Comparison of ENCODE assay signal across 9 mouse cellular contexts in genomic region chr13:98354090-98354801, GRCm38 (mm10). TPM values are rescaled to one million over a fixed set of nuclear protein-coding genes. Genes with fewer than 3 reads are reported as not detected.
A peak's percentile ranks its signal among the peaks of the same experiment; 100 is the strongest.
DNase-seq lines count a peak whose midpoint lies in the region; ATAC-seq and TF ChIP-seq lines count a peak whose summit lies in the region.
"Had no signal": no experiment of that assay in that cellular context is flagged by ENCODE, and none has a peak within 500 bp of the region (broad histone marks: within the 10 kb centered on the region; RNA-seq: fewer than 3 reads in every experiment).

Gene Foxd1 (plus strand): TSS chr13:98354242.

- peaks cover 7% of the 10 kb centered on the region; the same call in 1 of the 2 replicates for H3K4me1 ChIP-seq in intestine, postnatal 0 days (replicated peaks; ENCODE audit: control insufficient read depth, insufficient read depth, low read length)
- H3K4me1 ChIP-seq in neural tube, embryonic 13.5 days (replicated peaks), result peaks cover 34% of the 10 kb centered on the region

- H3K27me3 ChIP-seq in intestine, postnatal 0 days (replicated peaks; ENCODE audit: control insufficient read depth, insufficient read depth, low read length), result peaks cover 92% of the 10 kb centered on the region
- H3K27me3 ChIP-seq in neural tube, embryonic 13.5 days, result peaks cover 95% of the 10 kb centered on the region
- H3K27me3 ChIP-seq: CH12.LX had no signal

- peak within 1 kb of the TSS; percentile 80 for H3K4me2 ChIP-seq in intestine, postnatal 0 days (replicated peaks; ENCODE audit: low read depth)
- peak within 1 kb of the TSS; percentile 53 for H3K4me2 ChIP-seq in neural tube, embryonic 13.5 days

- H3K36me3 ChIP-seq in intestine, postnatal 0 days (ENCODE audit: control insufficient read depth, insufficient read depth), result no peaks in the 10 kb centered on the region
- no peaks in the 10 kb centered on the region for H3K36me3 ChIP-seq in neural tube, embryonic 13.5 days

- H3K27ac ChIP-seq in intestine, postnatal 0 days (ENCODE audit: low read depth, low read length), result no peak within 1 kb of the TSS
- H3K27ac ChIP-seq in neural tube, embryonic 13.5 days (replicated peaks), result 0 out of 2 replicates have a peak within 1 kb of the TSS, but pooled peaks have one; percentile 23

- H3K9ac ChIP-seq in intestine, postnatal 0 days (ENCODE audit: low read depth, low read length), result 0 out of 2 replicates have a peak within 1 kb of the TSS, but pooled peaks have one; percentile 11
- peak within 1 kb of the TSS; percentile 67 for H3K9ac ChIP-seq in neural tube, embryonic 13.5 days

- intact Hi-C loops in gastrocnemius, postnatal 14 days (cut with DNase I; ENCODE audit: low total_unique reads), result loop anchor here (10.0 kb wide), 2 partner anchors 151 to 231 kb away; no protein-coding TSS in a partner anchor

- under 1% methylated on average over 71 of the region's 76 CpGs for WGBS in intestine, postnatal 0 days
- under 1% methylated on average over 73 of the region's 76 CpGs for WGBS in neural tube, embryonic 13.5 days

- H3K9me3 ChIP-seq in intestine, postnatal 0 days (ENCODE audit: control insufficient read depth), result no peaks in the 10 kb centered on the region
- no peaks in the 10 kb centered on the region for H3K9me3 ChIP-seq in neural tube, embryonic 13.5 days

- ATAC-seq in intestine, postnatal 0 days, result peak; percentile 66
- peak; percentile 77 for ATAC-seq in neural tube, embryonic 13.5 days (ENCODE audit: low read depth)

- DNase-seq in cerebellum, postnatal 25 days, result peak; percentile 22 to 29
- DNase-seq in cerebellum, adult 9-10 months, result no peak
- peak; percentile 40 to 43 for DNase-seq in adrenal gland, postnatal 36 days
- DNase-seq in gastrocnemius, postnatal 14 days, result peak; percentile 19
- peak; percentile 24 for DNase-seq in lung, adult 18-20 months
- DNase-seq in layer of hippocampus, adult 18-20 months (ENCODE audit: low spot score in 2 of 2), result no peak

- 0 out of 2 replicates have a peak, but pooled peaks have one; percentile 5 for TF ChIP-seq CTCF in intestine, postnatal 0 days (IDR thresholded peaks at IDR 0.05; ENCODE audit: low read depth)

- H3K4me3 ChIP-seq in intestine, postnatal 0 days (ENCODE audit: low read depth, low read length), result peak within 1 kb of the TSS; percentile 48
- peak within 1 kb of the TSS; percentile 42 for H3K4me3 ChIP-seq in neural tube, embryonic 13.5 days

RNA-seq across cellular contexts. Expression of gene Foxd1, which starts in this region (rescaled TPM):
- 1 to 10 TPM in 1 of 2 experiments, under 1 TPM in 1; 0.69 to 1.0 TPM for total RNA-seq in adrenal gland, postnatal 36 days (2021)
- under 1 TPM; 0.09 to 0.18 TPM for total RNA-seq in gastrocnemius, postnatal 14 days (2021)
- polyA plus RNA-seq in intestine, postnatal 0 days (2015; fragmentation: Nextera tagmentation; extraction: Ambion mirVana), result not detected in 2 replicates
- polyA plus RNA-seq in neural tube, embryonic 13.5 days (2015; fragmentation: Nextera tagmentation; extraction: Ambion mirVana), result 1.4 and 1.7 TPM in 2 replicates
- 1 to 10 TPM in 1 of 2 experiments, under 1 TPM in 1; 0.68 to 1.1 TPM for total RNA-seq in layer of hippocampus, adult 18-20 months (2021)
- total RNA-seq: CH12.LX had no signal

Comparison
In these comparisons a context has a peak if more than half of its experiments do, and no peak if none do; other contexts are left out.
1. DNase-seq: peak in cerebellum, postnatal 25 days (2 of 2), adrenal gland, postnatal 36 days (2 of 2) and lung, adult 18-20 months (2 of 2); none in cerebellum, adult 9-10 months (single experiment) and layer of hippocampus, adult 18-20 months (0 of 2).
2. Peak in DNase-seq in gastrocnemius, postnatal 14 days; RNA of the gene not detected or under 1 TPM.
3. Peak in ATAC-seq, H3K4me3 ChIP-seq, H3K9ac ChIP-seq and H3K4me2 ChIP-seq in intestine, postnatal 0 days; RNA of the gene not detected or under 1 TPM.